Mouse (Mus musculus) kidney, postnatal 10 days (tissue): Measurements from ENCODE around the gene Ppp1r3d.

ENCODE experiments used
- DNase-seq: peaks from one replicate; pipeline ENCODE4 v3.0.0; 2021; ENCODE audit warnings: mixed read lengths

The Ppp1r3d gene

GRCm38 (mm10) chr2:178414261-178415149, at the start of gene Ppp1r3d, which contains the start of gene Fam217b:
Ppp1r3d (minus strand) TSS chr2:178414472.
Fam217b (plus strand) TSS chr2:178414524.
- peak; percentile 83 for DNase-seq

DNA sequence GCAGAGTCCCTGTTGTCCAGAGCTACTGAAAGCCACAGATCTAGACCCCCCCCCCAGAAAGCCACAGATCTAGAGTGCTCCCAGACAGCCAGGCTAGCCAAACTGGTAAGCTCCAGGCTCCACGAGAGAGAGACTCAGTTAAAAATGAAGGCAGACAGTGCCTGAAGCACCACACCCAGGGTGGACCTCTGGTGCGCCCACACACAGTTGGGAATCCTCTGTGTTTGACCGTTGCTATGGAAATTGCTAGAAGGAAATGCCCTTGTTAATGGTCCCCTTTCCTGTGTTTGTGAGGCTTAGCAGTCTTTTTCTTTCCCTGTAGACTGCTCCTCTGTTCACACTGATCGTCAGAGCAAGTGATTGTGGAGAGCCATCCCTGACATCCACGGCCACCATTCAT, 46.1 kb upstream of the Ppp1r3d start:
- no peak for DNase-seq

DNA sequence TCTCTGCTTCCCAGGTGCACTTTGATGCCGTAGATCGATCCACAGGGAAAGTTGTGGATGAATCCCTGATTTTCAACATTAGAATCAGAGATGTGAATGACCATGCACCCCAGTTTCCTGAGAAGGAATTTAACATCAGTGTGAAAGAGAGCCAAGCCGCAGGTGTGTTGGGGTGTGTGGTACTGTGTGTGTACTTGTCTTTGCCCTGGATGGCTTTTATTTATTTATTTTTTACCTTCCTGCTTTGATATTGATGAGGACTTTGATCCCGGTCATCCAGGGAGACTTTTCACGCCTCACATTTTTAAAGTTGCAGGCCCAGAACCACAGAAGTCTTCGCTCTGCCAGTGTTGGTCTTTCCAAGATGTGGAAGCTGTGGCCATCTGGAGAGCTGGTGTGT, 43.1 kb upstream of the Ppp1r3d start:
- DNase-seq, result no peak

DNA sequence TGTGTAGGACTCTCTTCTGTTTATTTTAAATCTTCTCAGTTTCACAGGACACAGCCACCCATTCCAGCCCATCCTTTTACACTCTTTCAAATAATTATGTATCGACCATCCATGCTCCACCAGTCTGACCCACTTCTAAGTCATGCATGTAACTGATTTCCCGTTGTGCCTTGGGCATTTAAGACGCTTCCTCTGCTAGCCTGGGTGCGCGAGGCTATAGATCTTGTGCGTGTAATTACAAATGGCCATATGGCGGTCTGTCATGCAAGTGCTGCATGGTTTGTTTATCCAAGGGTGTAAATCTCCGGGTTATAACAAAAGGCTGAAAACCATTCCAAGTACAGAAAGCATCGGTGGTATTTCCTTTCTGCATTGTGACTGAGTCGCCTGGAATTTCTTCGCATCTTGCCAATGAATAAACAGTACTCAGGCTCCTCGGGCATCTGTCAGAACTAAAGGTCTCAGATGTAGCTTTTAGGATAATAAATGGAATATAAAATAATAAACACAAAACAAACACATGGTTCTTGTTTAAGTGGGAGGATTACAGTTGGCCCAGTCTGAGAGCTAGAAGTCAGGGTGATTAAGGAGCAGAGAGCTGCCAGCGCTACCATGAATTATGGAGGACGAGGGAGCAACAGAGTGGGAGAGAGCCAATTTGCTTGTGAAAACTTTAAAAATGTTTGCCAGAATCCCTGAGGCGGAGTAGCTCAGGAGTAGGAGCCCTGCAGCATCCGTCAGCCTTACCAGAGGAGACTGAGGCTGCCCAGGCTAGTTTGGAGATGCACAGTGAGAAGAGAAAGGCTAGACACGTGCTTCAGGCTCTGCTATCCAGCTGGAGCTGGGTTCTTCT, 40.6 kb upstream of the Ppp1r3d start:
- peak; percentile 46 for DNase-seq

DNA sequence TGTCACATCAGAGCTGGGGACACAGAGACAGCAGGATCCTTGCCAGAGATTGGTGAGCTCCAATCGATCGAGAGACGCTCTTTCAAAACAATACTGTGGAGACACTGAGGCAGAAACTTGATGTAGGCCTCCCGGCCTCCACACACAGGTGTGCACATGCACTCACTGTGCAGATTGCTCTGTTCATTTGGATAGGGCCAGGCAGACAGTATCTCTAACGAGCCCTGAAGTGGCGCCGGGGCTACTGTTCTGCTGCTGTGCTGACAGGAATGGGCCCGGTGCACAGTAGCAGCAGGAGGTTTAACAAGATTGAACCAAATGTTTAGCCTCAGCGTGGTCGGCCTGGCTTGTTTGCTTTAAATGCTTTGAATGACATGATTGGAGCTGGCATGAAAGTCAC, 36.7 kb upstream of the Ppp1r3d start:
- no peak for DNase-seq

- DNase-seq, result no peak
Measured at GRCm38 (mm10) chr2:178450236-178450635, 36.0 kb upstream of the Ppp1r3d start.

- DNase-seq, result no peak
Measured at GRCm38 (mm10) chr2:178449386-178449785, 35.1 kb upstream of the Ppp1r3d start.

GRCm38 (mm10) chr2:178437311-178437710, 23.0 kb upstream of the Ppp1r3d start:
- DNase-seq, result no peak

- no peak for DNase-seq
Measured at GRCm38 (mm10) chr2:178433903-178434302, 19.6 kb upstream of the Ppp1r3d start.

DNA sequence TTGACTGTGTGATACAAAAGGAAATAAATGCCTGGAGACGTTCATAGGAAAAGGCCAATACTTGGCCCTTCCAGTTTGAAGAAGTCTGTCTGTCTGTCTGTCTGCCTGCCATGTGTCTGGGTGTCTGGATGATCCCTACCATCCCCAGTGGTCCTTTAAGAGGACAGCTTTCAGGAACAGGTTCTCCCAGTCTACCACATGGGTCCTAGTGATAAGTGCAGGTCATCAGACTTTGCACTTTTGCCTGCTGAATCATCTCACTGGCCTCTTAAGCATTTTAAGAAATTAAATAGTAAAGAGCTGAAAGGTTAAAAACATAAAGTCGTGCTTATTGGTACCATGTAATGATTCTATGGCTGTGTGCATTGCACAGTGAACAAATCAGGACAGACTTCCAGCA, 19.2 kb upstream of the Ppp1r3d start:
- no peak for DNase-seq

DNA sequence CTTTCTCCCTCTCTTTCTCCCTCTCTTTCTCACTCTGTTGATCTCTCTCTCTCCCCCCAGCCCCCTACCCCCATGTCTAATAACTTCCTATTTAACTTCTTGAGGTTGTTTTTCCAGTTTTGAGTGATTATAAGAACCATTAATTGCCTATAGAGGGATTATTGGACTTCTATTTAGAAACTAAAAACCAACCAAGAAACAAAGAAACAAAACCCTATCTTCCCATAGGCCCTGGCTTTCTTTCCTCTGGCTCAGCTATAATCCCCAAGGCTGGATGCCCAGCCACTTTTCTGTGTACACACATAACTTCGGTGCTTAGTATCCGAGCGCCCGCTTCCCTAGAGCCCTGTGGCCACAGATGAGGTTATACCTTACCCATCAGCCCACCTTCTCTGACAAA, 16.0 kb upstream of the Ppp1r3d start, which contains the start of gene Cdh26:
Cdh26 (plus strand) TSS at position 301 of the 400 bp plus-strand sequence.
- DNase-seq, result no peak

DNA sequence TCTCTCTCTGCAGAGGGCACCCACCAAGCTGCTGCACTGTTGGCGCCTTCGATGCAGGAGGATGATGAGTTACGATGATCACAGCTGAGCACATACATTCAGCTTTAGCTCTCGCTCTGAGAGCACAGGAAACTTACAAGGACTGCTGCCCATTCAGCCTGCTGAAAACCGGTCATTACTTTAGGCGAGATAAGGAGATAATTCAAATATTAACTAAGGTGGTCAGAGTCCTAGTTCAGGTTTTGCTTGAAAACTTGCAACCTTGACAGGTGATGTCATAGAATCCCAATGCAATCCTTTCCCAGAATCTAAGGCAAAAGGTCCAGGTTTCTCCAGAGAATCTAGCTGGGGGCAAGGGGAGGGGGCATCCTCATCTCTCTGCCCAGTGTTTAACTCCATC, 15.2 kb upstream of the Ppp1r3d start:
- no peak for DNase-seq

GRCm38 (mm10) chr2:178428676-178429075, 14.4 kb upstream of the Ppp1r3d start:
- no peak for DNase-seq

- DNase-seq, result peak; percentile 1
Measured at GRCm38 (mm10) chr2:178428183-178428582, 13.9 kb upstream of the Ppp1r3d start.

GRCm38 (mm10) chr2:178427181-178427580, 12.9 kb upstream of the Ppp1r3d start:
- peak; percentile 1 for DNase-seq

- peak; percentile 46 for DNase-seq
Measured at GRCm38 (mm10) chr2:178426229-178426628, 12.0 kb upstream of the Ppp1r3d start.

GRCm38 (mm10) chr2:178423223-178423622, 9.0 kb upstream of the Ppp1r3d start:
- no peak for DNase-seq

DNA sequence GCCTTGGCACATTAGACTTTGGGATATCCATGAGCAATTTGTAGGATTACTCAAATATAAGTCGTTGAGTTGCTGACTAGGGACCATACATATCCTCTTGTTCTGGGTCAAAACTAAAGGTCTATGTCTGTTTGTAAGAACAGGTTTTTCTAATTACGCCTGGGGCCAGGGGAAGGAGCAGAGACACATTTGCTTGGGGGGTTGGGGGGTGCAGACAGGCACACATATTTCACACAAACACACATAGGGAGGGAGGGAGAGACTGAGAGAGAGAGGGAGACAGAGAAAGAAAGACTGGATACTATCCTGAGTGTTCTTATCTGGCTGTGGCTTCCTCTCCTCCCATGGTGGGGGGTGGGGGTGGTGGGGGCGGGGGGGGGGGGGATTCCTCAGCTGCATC, 7.9 kb upstream of the Ppp1r3d start:
- DNase-seq, result no peak

GRCm38 (mm10) chr2:178421603-178422002, 7.3 kb upstream of the Ppp1r3d start:
- no peak for DNase-seq

- no peak for DNase-seq
Measured at GRCm38 (mm10) chr2:178420576-178420975, 6.3 kb upstream of the Ppp1r3d start.

DNA sequence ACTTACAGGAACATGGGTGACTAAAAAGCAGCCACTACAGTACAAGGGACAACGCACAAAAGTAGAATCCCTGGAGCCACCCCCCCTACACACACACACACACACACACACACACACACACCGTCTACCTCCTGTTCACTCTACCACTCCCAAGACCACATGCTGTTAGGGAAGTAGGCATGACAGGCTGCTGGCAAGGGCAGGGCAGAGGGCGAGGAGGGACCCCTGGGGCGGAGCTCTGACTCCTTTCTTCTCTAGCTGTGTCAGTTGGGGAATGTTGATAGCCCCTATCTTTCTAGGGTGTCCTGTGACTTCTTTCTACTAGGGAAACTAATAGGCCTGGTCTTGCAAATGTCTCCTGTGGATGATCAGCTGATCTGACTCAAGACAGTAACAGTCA, 2.7 kb upstream of the Ppp1r3d start:
- DNase-seq, result no peak

GRCm38 (mm10) chr2:178416427-178416826, 2.2 kb upstream of the Ppp1r3d start:
- DNase-seq, result no peak

DNA sequence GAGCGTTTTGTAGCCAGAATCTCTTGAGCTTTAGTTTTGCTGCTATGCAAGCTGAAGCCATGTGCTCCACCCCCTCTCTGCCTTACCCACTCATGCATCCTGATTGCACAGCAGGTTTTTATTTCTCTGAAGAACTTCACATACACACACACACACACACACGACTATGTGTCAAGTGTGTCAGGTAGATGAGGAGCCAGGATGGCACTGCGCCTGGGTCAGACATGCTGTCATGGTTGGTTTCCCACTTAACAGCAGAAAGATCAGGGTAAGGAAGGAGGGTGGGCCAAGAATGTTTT, 827 bp upstream of the Ppp1r3d start:
- DNase-seq, result no peak
